ENCODE assay signal across 19 mouse cellular contexts in genomic region chr2:83694061-83694460, GRCm38 (mm10).
"Had no signal": no experiment of that assay in that cellular context is flagged by ENCODE, and none has a peak within 500 bp of the region (broad histone marks: within the 10 kb centered on the region; RNA-seq: fewer than 3 reads in every experiment).

No protein-coding gene starts in this region.

- H3K4me3 ChIP-seq: kidney, embryonic 15.5 days; left cerebral cortex, adult 2 months; limb, embryonic 13.5 days; liver, embryonic 12.5 days; liver, embryonic 15.5 days; lung, embryonic 15.5 days; megakaryocyte, embryonic 14.5 days; midbrain, embryonic 10.5 days had no signal

- H3K9ac ChIP-seq: kidney, embryonic 15.5 days; limb, embryonic 13.5 days; liver, embryonic 12.5 days; liver, embryonic 15.5 days; lung, embryonic 15.5 days had no signal

- DNase-seq: kidney, adult 8-10 months; kidney, postnatal 10 days; kidney, postnatal 36 days; layer of hippocampus, postnatal 36 days; liver; lung, adult 18-20 months; lung, postnatal 10 days; lung, postnatal 36 days; thymus, adult 18-20 months; thymus, postnatal 36 days had no signal

- H3K36me3 ChIP-seq: kidney, embryonic 15.5 days; limb, embryonic 13.5 days; liver, embryonic 12.5 days; liver, embryonic 15.5 days; lung, embryonic 15.5 days; midbrain, embryonic 10.5 days had no signal

- H3K4me1 ChIP-seq: limb, embryonic 13.5 days; liver, embryonic 12.5 days; liver, embryonic 15.5 days; lung, embryonic 15.5 days had no signal

- ATAC-seq: liver, embryonic 12.5 days; midbrain, embryonic 16.5 days had no signal

- H3K9me3 ChIP-seq: kidney, embryonic 15.5 days; limb, embryonic 13.5 days; liver, embryonic 12.5 days; liver, embryonic 15.5 days; lung, embryonic 15.5 days; midbrain, embryonic 10.5 days had no signal

- H3K4me2 ChIP-seq: kidney, embryonic 15.5 days; limb, embryonic 13.5 days; liver, embryonic 12.5 days; liver, embryonic 15.5 days; lung, embryonic 15.5 days had no signal

- H3K27ac ChIP-seq: kidney, embryonic 15.5 days; left cerebral cortex, adult 2 months; limb, embryonic 13.5 days; liver, embryonic 12.5 days; liver, embryonic 15.5 days; lung, embryonic 15.5 days; midbrain, embryonic 10.5 days had no signal

- H3K27me3 ChIP-seq: kidney, embryonic 15.5 days; limb, embryonic 13.5 days; liver, embryonic 12.5 days; liver, embryonic 15.5 days; lung, embryonic 15.5 days; megakaryocyte, embryonic 14.5 days had no signal
